Mouse (Mus musculus) adrenal gland, postnatal 4 days (tissue): Measurements from ENCODE around the gene Cyp2b19. TPM values are rescaled to one million over a fixed set of nuclear protein-coding genes. Genes with fewer than 3 reads are reported as not detected.
A peak's percentile ranks its signal among the peaks of the same experiment; 100 is the strongest.
"Not testable (repeated sequence)": the region's sequence is repeated elsewhere in the genome, so short reads cannot be mapped to it uniquely, and the experiment has no call there.

Experiments used
- DNase-seq, 2 experiments: peaks; one replicate each; pipeline ENCODE4 v3.0.0; 2021 to 2022; ENCODE audit warnings: low spot score in 2 of 2, mixed read lengths in 2 of 2
- long read RNA-seq, 2 experiments: library from polyadenylated mRNA; stranded (forward); transcript quantifications; one replicate each; pipeline ENCODE4 v2.0.0; 2021
- total RNA-seq, 2 experiments: library from RNA; stranded (reverse); gene quantifications; 2 replicates each; pipeline ENCODE4 v1.2.3; 2021

The Cyp2b19 gene
- total RNA-seq = not detected
- long read RNA-seq, experiment 1 = 0 reads
- long read RNA-seq, experiment 2 = 0 reads

DNA sequence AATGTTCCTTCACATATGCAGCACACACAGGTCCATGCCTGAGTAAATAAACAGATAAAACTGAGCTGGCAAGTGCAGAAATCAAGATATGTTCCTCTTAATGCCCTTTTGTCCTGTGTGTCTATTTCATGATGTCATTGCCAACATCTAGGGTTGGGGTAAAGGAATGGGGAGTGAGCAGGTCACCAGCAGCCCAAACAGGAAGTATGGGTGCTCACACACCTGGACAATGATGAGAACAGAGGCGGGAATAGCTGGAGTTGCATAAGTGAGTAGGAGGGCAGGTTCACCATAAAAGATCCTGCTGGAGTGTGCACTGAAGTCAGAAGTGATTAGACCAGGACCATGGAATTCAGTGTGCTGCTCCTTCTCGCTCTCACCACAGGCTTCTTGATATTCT, at the start of gene Cyp2b19:
TSS of gene Cyp2b19 (plus strand) at position 301 of the 400 bp plus-strand sequence.
- DNase-seq = no peak

DNA sequence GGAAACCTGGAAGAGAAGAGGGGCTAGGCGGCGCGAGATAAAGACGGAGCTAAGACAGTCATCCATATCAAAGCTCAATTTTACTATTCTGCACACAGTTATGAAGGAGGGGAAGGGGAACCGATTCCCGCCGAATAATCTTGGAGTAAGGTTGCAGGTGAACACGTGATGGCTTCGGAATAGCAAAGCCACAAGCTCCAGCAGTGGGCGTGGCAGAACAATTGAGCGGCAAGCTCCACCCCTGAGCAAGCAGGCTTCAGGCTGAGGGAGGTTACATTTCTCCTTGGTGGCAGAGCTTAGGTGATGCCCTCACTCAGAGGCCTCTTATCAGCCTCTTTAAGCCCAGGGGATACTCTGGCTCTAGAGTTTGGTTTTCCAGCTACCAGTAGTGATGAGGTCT, 45.9 kb upstream of the Cyp2b19 start:
- no peak for DNase-seq

DNA sequence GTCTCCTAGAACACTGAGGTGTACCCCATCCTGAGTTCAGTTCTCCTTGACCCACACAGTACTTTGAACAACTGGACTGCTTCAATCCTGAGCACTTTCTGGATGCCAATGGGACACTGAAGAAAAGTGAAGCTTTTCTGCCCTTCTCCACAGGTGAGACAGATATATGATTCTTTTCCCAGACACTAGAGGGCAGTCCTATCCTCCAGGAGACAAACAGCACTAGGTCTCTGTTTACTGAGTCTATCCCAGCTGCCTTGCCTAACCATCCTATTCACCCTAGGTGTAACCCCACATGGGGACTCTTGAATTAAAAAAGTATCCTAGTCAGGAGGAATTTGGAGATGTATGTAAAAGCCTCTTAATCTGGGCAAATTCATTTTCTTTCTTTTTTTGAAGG, 18.0 kb upstream of the Cyp2b19 start:
- DNase-seq = no peak

DNA sequence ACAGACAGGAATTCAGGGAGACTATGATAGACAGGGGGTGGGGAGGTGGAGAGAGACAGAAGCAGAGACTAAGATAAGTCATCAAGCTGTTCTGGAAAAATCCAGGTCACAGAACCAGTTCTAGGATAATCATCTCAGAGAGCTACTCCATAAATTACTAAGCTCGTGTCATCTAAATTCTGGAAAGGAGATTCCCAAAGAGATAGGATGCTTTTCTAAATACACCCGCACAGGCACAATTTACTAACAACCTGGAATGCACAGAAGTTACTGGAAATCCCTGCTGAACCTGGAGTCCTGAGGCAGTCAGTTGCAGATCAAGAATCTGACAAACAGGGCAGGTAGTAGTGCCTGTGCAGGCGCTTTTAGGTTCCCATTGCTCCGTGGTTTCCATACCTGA, 13.0 kb upstream of the Cyp2b19 start:
- no peak for DNase-seq

DNA sequence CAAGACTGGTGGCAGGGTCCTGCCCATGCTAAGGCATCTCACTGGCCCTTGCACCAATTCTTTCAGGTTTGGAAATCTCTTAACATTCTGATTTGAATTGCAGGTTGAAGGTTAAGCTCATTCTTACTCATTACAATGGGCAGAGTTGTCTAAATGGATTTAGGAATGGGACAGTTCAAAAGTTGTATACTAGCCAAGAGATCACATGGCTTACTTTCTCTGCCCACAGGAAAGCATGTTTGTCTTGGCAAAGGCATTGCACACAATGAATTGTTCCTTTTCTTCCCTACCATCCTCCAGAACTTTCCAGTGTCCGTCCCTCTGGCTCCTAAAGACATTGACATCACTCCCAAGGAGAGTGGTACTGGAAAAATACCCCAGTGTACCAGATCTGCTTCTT, 11.5 kb upstream of the Cyp2b19 start:
- no peak for DNase-seq

DNA sequence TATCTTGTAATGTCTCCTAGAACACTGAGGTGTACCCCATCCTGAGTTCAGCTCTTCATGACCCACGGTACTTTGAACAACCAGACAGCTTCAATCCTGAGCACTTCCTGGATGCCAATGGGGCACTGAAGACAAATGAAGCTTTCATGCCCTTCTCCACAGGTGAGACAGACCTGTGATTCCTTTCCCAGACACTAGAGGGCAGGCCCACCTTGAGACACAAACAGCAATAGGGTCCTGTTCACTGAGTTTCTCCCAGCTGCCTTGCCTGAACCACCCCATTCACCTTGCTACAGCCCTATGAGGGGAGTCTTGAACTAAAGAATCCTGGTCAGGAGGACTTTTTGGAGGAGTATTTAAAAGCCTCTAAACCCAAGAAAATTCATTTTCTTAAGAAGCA, 10.1 kb downstream of the Cyp2b19 start:
- no peak for DNase-seq

DNA sequence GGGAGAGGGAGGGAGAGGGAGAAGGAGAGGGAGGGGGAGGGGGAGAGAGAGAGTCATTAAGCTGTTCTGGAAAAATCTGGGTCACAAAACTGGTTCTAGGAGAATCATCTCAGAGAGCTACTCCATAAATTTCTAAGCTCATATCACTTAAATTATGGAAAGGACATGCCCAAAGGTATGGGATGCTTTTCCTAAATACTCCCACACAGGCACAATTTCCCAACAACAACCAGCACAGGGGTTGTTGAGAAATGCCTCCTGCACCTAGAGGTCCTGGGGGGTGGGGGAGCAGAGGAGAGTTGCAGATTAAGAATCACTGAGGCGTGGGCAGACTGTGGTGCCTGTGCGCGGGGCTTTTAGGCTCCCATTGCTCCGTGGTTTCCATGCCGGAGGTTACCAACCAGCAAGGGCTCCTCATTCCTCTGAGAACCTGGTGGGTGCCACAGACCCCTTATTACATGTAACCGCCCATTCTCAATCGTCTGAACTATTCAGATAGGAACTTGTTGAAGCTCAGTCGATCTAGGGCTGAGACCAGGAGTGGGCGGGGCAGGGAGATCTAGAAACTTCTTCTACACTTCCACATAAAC, 13.0 kb downstream of the Cyp2b19 start:
- DNase-seq = no peak

DNA sequence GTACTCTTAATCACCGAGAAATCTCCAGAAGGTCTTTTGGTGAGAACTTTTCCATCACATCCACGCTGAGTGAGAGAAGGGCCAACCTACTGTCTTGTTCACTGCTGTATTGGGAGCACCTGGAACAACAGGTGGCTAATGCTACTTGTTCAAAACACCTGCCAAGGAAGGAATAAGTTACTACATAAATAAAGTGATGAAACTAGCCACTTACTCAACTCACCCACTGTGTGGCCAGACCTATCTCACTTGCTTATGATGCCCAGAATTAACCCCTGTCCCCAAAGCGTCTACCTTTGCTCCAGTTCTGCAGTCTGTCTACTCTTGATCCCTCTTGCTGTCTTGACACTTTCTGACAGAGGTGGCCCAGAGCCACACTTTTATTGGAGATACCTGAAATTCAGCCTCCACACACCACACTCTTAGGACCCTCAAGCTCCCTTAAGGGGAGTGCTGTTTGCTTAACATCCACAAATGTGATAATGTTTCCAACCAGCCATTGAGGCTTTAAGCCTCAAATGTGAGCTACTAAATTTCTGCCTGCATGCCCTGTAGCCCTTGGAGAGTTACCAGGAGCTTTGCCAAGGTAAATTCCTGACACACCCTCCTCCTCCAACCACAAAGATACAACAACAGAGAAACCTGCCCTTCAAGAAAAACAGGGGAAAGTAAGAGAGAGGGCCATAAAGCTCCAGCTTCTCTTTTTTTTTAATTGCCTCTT, 16.1 kb downstream of the Cyp2b19 start:
- DNase-seq = no peak

DNA sequence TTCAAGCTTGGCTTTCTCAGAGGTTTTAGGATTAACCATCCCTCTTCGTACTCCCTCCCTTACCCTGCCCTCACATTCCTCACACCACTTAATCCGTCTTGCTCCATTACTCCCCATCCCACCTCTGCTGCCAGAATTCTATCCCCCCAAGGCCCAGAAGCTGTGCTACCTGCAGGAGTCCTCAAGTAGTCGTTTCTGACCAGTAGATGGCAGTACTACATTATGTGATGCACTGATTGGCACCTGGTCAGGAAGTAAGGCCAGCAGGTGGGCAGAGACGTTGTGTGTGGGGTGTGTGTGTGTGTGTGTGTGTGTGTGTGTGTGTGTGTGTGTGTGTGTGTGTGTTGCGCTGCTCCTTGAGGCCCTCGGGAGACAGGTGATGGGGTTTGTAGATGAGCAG, 18.9 kb downstream of the Cyp2b19 start:
- DNase-seq = no peak

DNA sequence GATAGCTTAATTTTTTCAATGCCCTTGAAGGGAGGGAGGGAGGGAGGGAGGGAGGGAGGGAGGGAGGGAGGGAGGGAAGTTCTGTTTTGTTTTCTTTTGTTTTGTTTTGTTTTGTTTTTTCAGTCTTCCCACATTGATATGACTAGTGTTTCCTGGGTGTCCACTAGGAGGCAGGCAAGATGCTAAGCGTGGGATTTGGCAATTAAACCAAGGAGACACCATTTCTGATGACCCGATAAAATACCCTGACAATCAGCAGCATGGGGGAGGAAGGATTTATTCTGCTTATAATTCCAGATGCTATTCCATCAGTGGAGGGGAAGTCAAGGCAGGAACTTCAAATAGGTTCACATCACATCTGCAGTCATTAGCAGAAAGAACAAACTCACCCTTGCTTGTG, 20.9 kb downstream of the Cyp2b19 start:
- no peak for DNase-seq

DNA sequence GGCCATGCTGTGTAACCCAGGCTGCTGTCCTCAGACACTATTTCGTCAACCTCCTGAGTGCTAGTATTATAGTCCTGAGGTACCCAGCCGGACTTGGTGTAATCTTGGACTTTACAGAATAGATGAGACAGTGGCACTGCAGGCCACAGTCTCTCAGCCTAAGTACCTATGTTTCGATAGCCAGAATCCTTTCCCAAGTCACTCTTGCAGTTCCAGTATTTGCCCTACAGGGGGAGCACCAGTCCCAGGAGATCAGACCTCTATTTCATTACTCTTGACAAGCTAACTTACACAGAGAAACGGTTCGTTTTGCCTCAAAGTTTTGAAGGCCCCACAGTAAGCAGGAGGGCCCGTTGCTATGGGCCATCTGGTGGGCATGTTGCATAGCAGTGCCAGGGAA, 21.5 kb downstream of the Cyp2b19 start:
- DNase-seq = peak; percentile 10 to 18

DNA sequence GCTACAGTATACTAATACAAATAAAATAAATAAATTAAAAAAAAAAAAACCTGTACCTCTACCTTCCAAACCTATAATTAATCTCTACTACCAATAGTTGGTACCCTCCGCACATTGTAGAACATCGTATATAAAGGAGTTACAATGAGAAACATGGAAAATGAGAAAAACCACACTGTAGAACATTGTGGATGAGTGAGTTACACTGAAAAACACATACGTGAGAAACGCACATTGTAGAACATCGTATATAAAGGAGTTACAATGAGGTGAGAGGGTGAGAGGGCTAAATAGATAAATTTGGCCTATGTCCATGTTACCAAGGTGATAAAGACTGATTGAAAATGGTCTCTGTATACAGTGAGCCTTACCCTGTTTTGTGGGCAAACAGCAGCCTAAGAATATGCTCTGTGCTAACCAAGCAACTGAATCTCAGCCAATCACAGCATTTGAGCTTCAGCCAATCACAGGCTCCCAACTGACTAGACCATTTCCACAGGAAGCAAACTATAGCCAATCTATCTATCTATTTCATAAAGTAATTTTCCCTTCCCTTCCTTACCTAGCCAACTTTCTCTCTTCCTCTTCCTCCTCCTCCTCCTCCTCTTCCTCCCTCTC, 23.0 kb downstream of the Cyp2b19 start:
- DNase-seq = no peak

DNA sequence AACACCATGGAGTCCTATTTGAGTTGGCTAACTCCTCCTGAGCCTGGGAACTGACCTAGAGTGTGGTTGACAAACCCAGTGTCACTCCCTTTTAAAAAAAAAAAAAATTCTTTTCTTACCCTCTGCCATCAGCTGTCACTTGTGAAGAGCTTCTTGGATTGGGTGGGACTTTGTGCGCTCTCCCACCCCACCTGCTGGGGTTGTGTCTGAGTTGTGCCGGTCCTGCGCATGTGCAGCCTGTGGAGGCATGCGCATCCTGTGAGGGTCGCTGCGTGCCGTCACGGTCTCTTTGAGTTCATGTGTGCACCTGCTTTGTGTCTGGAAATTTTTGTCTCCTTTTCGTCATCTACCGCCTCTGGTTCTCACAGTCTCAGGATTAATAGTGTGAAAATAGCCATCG, 23.6 kb downstream of the Cyp2b19 start:
- no peak for DNase-seq

DNA sequence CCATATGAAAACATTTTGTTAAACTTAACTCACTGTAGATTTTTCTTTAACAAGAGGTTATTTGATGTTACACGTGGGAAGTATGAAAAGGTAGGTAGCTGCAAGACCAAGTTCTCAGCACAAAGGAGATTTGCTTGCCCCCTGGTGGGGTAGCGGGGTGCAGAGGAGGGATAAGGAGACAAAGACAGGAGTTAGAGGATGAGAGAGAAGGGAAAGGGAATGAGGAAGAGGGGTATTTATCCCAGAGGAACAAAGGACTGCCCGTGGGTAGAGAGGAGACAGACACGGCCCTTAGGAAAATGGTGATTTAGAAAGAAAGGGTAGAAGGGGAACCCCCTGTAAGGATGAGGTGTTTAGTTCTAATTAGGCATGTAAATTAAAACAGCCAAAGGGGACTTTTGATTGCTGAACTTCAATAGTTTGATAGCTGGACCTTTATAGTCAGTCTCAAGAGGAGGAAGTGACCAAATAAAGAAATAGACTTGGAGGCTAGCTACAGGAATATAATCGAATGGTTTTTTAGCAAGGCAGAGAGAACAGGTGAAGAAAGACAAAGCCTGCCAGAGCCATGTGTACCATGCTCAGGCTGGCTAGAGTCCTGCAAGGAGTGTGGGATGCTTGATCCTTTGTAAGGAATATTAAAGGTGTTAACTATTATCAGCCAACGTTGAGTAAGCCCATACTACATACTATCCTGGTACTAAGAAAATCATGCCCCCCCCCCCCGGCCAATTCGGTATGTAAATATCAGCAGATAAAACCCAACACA, 24.2 kb downstream of the Cyp2b19 start:
- no peak for DNase-seq

DNA sequence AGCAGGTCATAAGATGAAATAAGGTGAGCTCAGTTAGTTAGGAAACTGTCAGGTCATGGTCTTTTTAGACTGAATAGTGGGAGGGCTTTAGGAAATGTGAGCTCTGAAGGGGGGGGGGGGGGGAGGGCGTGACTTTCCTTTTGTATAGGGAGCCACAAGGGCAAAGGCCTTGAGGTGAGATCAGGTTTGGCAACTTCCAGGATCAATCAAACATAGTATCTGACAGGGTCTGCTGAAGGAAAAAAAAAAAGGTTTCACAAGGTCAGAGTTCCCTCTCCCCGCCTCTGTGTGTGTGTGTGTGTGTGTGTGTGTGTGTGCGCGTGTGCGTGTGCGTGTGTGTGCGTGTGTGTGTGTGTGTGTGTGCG, 24.8 kb downstream of the Cyp2b19 start:
- no peak for DNase-seq

DNA sequence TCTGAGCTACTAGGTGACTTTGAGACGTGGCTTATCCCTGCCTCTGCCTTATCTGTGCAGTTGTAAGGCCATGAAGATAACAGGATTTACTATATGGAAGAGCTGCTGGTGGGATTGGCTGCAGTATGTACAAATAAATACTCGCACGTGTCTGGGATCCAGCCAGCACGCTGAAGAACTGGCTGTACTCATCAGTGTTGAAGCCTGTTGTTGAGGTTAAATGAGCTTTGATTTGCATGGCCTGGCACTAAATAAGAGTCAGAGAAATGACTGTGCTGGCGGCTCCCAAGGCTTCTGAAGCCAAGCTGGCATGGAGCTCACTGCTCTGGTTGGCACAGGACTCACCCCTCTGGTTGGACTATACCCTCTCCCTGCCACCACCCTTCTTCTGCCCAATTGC, 26.2 kb downstream of the Cyp2b19 start:
- DNase-seq = no peak

DNA sequence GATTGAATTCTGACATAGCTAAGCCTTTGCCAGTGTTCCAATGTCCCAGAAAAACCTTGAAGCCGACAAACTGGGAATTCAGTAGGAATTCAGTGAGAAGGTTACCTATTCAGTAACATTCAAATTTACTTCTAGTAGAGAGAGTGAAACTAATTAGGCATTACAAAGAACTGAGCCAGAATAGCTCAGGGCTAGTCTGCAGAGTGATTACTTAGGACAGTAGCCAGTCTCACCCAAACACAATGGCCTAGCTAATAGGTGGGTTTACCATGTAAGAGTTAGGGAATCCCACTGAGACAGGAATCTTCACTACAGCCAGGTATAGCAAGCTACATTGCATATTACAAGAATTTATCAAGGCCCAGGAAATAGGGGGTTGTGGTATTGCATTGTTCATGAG, 29.1 kb downstream of the Cyp2b19 start:
- DNase-seq = not testable (repeated sequence)

DNA sequence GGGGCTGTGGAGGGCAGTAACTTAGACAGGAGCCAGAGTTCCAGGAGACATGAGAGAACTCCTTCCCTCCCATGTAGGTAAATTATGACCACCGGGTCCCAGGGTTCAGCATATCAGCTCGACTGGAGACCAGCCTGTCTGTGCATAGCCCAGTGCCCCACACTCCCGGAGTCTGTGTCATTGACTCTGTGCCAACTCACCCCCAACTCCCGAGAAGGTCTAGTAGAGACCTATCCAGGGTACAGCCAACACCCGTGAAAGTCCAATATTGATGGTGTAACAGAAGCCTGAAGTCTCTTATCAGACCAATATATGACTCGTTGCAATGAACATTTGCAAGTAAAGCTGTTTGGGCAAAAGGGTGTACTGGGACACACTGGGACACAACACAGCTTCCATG, 33.0 kb downstream of the Cyp2b19 start:
- DNase-seq = no peak

DNA sequence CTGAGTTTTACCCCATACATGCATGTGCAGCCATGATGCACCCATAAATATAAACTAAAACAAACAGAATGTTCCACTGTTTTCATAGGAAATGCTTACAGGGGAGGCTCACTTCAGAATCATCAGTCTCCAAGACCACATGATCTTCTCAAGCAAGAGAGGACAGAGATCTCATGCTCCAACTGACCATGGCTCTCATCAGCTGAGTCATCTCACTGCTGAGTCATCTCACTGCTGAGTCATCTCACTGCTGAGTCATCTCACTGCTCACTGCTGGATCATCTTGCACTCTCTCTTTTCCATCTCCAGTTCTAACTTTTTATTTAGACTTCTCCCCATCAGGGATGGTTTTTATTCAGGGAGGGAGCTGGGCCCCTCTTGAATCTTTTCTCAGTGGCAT, 43.2 kb downstream of the Cyp2b19 start:
- no peak for DNase-seq

DNA sequence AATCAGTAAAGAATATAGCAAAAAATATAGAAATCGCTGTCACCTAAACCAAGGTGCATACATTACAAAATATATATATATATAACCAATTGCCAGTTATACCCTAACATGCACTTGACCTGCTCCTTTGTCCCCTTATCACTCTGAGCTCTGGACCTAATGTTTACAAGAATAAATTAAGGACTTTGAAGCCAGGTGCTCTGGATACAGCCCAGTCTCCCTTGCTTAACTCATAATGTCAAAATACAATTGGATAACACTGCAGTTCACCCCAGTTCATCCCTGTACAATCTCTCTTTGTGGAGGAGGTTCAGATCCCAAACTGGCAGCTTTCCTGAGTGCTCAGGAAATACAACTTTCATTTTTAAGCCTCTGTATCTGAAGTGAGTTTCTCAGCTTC, 44.1 kb downstream of the Cyp2b19 start:
- no peak for DNase-seq

DNA sequence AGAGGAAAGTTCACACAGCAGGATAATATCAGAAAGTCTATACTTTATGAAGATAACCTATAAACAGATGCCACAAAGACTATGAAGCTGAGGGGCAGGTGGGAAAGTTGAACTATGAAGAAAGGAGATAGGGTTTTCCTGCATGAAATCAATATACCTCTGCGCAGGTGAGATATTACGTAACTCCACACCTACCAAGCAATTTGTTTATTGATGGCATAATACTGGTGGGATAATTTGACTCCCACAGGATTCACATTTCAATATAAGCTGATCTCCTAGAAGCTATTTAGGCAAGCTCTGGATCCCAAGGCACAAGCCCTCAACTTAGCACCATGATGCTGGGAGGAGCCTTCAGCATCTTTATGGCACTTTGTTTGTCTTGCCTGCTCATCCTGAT, 51.6 kb downstream of the Cyp2b19 start, which contains the start of gene Cyp2g1:
TSS of gene Cyp2g1 (plus strand) at position 301 of the 400 bp plus-strand sequence.
- DNase-seq = no peak
